Comparison of ENCODE assay signal across 11 mouse cellular contexts in the genomic region with DNA sequence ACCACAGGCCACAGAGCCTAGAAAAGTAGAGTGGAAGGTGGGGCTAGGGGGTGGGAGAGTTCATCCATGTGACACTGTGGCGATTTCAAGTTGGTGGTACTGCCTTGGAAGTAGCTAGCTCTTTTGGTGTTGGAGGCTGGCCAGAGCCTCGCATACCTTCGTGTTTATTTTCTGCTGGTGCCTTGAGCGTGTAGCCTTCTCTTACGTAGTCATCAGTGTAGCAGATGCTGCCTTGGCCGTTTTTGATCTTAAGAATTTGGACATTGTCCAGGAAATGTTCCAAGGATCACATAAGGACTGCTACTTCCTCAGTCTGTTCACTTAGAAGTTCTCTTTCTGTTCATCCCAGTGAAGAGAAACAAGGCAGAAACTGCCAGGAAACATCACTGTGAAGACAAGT. TPM values are rescaled to one million over a fixed set of nuclear protein-coding genes. Genes with fewer than 3 reads are reported as not detected.
DNase-seq lines count a peak whose midpoint lies in the region; ATAC-seq and TF ChIP-seq lines count a peak whose summit lies in the region.
"Had no signal": no experiment of that assay in that cellular context is flagged by ENCODE, and none has a peak within 500 bp of the region (broad histone marks: within the 10 kb centered on the region; RNA-seq: fewer than 3 reads in every experiment).

No protein-coding gene starts in this region.

- H3K9ac ChIP-seq in kidney, postnatal 0 days (ENCODE audit: low read depth, low read length) = no peak overlapping the region
- no peak overlapping the region for H3K9ac ChIP-seq in kidney, embryonic 14.5 days (ENCODE audit: low read depth, low read length)
- H3K9ac ChIP-seq in lung, postnatal 0 days (replicated peaks; ENCODE audit: low read depth) = no peak overlapping the region
- H3K9ac ChIP-seq: liver, embryonic 13.5 days; midbrain, embryonic 13.5 days had no signal

- H3K27me3 ChIP-seq in kidney, postnatal 0 days (ENCODE audit: insufficient read depth, low read length) = no peaks in the 10 kb centered on the region
- no peaks in the 10 kb centered on the region for H3K27me3 ChIP-seq in kidney, embryonic 14.5 days (ENCODE audit: control insufficient read depth, insufficient read depth, low read length)
- no peaks in the 10 kb centered on the region for H3K27me3 ChIP-seq in lung, postnatal 0 days (replicated peaks; ENCODE audit: insufficient read depth, low read length)
- H3K27me3 ChIP-seq: liver, embryonic 13.5 days; midbrain, embryonic 13.5 days had no signal

- TF ChIP-seq POLR2A in brain, embryonic 14.5 days (IDR thresholded peaks at IDR 0.05; ENCODE audit: borderline replicate concordance, extremely low read depth, insufficient read depth, insufficient read length, poor library complexity, severe bottlenecking) = no peak

- H3K9me3 ChIP-seq in kidney, postnatal 0 days (replicated peaks; ENCODE audit: low read length) = no peaks in the 10 kb centered on the region
- no peaks in the 10 kb centered on the region for H3K9me3 ChIP-seq in kidney, embryonic 14.5 days (ENCODE audit: control insufficient read depth, low read length)
- H3K9me3 ChIP-seq in lung, postnatal 0 days (ENCODE audit: low read length) = no peaks in the 10 kb centered on the region
- H3K9me3 ChIP-seq: liver, embryonic 13.5 days; midbrain, embryonic 13.5 days had no signal

- no peak overlapping the region for H3K4me2 ChIP-seq in kidney, postnatal 0 days (ENCODE audit: low read length)
- no peak overlapping the region for H3K4me2 ChIP-seq in kidney, embryonic 14.5 days (replicated peaks; ENCODE audit: low read depth, low read length)
- no peak overlapping the region for H3K4me2 ChIP-seq in lung, postnatal 0 days (replicated peaks; ENCODE audit: low read depth, low read length)
- H3K4me2 ChIP-seq: liver, embryonic 13.5 days; midbrain, embryonic 13.5 days had no signal

- peaks cover 57% of the 10 kb centered on the region for H3K36me3 ChIP-seq in kidney, postnatal 0 days (ENCODE audit: insufficient read depth, low read length)
- peaks cover 76% of the 10 kb centered on the region for H3K36me3 ChIP-seq in kidney, embryonic 14.5 days (ENCODE audit: control insufficient read depth, insufficient read depth, low read length)
- peaks cover 36% of the 10 kb centered on the region for H3K36me3 ChIP-seq in lung, postnatal 0 days (ENCODE audit: insufficient read depth, low read length)

- H3K4me3 ChIP-seq in gastrocnemius, adult 2 months = no peak overlapping the region
- H3K4me3 ChIP-seq in kidney, postnatal 0 days (replicated peaks; ENCODE audit: low read depth, low read length) = no peak overlapping the region
- no peak overlapping the region for H3K4me3 ChIP-seq in kidney, embryonic 14.5 days (ENCODE audit: low read length)
- H3K4me3 ChIP-seq in lung, postnatal 0 days (ENCODE audit: low read depth, low read length) = no peak overlapping the region
- H3K4me3 ChIP-seq in left cerebral cortex, adult 2 months = no peak overlapping the region
- H3K4me3 ChIP-seq: liver, embryonic 13.5 days; midbrain, embryonic 13.5 days had no signal

- TF ChIP-seq CTCF in gastrocnemius, adult 2 months (IDR thresholded peaks at IDR 0.05) = no peak
- TF ChIP-seq CTCF in kidney, postnatal 0 days (IDR thresholded peaks at IDR 0.05; ENCODE audit: low read depth) = no peak
- no peak for TF ChIP-seq CTCF in brain, embryonic 14.5 days (IDR thresholded peaks at IDR 0.05; ENCODE audit: borderline replicate concordance, extremely low read depth, insufficient read depth, insufficient read length)
- TF ChIP-seq CTCF in lung, postnatal 0 days (IDR thresholded peaks at IDR 0.05) = no peak
- TF ChIP-seq CTCF in left cerebral cortex, adult 2 months (IDR thresholded peaks at IDR 0.05) = no peak

- intact Hi-C loops in gastrocnemius, adult 2 months (cut with DNase I) = no loop called here
- intact Hi-C loops in left cerebral cortex, adult 2 months (cut with DNase I) = loop anchor here (5.0 kb wide), 1 partner anchor 42 kb away; no protein-coding TSS in a partner anchor

- 0 out of 2 replicates have a peak, but pooled peaks have one; percentile 23 for ATAC-seq in kidney, postnatal 0 days (replicated peaks; ENCODE audit: low FRiP score, low read depth)
- ATAC-seq in kidney, embryonic 14.5 days (ENCODE audit: low FRiP score, low TSS enrichment) = no peak
- ATAC-seq in lung, postnatal 0 days = peak; percentile 68
- ATAC-seq: midbrain, embryonic 13.5 days had no signal

- H3K4me1 ChIP-seq in kidney, postnatal 0 days (replicated peaks; ENCODE audit: insufficient read depth, low read length) = no peaks in the 10 kb centered on the region
- 0 out of 2 replicates have a peak, but pooled peaks cover 4% of the 10 kb centered on the region for H3K4me1 ChIP-seq in kidney, embryonic 14.5 days (ENCODE audit: control insufficient read depth, insufficient read depth, low read length)
- H3K4me1 ChIP-seq in lung, postnatal 0 days (ENCODE audit: insufficient read depth, low read depth, low read length) = no peaks in the 10 kb centered on the region
- H3K4me1 ChIP-seq: midbrain, embryonic 13.5 days had no signal

- peak overlapping the region; percentile 60 for H3K27ac ChIP-seq in gastrocnemius, adult 2 months
- H3K27ac ChIP-seq in kidney, postnatal 0 days = no peak overlapping the region
- no peak overlapping the region for H3K27ac ChIP-seq in kidney, embryonic 14.5 days (ENCODE audit: low read depth, low read length)
- 0 out of 2 replicates have a peak overlapping the region, but pooled peaks have one; percentile 14 for H3K27ac ChIP-seq in lung, postnatal 0 days (ENCODE audit: low read length)
- H3K27ac ChIP-seq in left cerebral cortex, adult 2 months = no peak overlapping the region
- H3K27ac ChIP-seq: liver, embryonic 13.5 days; midbrain, embryonic 13.5 days had no signal

- 52% methylated on average over 6 of the region's 6 CpGs for WGBS in kidney, postnatal 0 days
- 75% methylated on average over 6 of the region's 6 CpGs for WGBS in kidney, embryonic 14.5 days
- WGBS in lung, postnatal 0 days = 26% methylated on average over 6 of the region's 6 CpGs

- TF ChIP-seq EP300 in lung, postnatal 0 days (IDR thresholded peaks at IDR 0.05) = no peak

- DNase-seq in gastrocnemius, adult 2 months = peak; percentile 51
- DNase-seq in gastrocnemius, postnatal 10 days = no peak
- peak; percentile 48 for DNase-seq in kidney, postnatal 0 days (ENCODE audit: low spot score)
- DNase-seq in brain, embryonic 14.5 days (ENCODE audit: low read depth) = peak; percentile 68
- peak; percentile 43 for DNase-seq in lung, postnatal 0 days (ENCODE audit: low spot score)
- DNase-seq in left cerebral cortex, adult 2 months (ENCODE audit: extremely low spot score in 1 of 2, low spot score in 2 of 2) = no peak
- no peak for DNase-seq in gastrocnemius, postnatal 4 days (ENCODE audit: low spot score in 2 of 2)
- DNase-seq: liver, embryonic 13.5 days; right cerebral cortex, postnatal 14 days had no signal

RNA-seq across cellular contexts. Expression of a gene that starts 9.8 kb away (rescaled TPM):
- 10 to 100 TPM; 27.8 to 52.8 TPM for total RNA-seq in gastrocnemius, adult 2 months (2021)
- 10 to 100 TPM in 1 of 2 experiments, 1 to 10 TPM in 1; 3.8 to 24.4 TPM for total RNA-seq in gastrocnemius, postnatal 10 days (2021)
- polyA plus RNA-seq in kidney, postnatal 0 days (2015; fragmentation: Nextera tagmentation; extraction: Ambion mirVana) = 0.46 and 1.1 TPM in 2 replicates
- polyA plus RNA-seq in kidney, embryonic 14.5 days (2014; fragmentation: Nextera tagmentation; extraction: Ambion mirVana) = 0.54 and 1.4 TPM in 2 replicates
- polyA plus RNA-seq in brain, embryonic 14.5 days (2012; rRNA removed) = 0.05 and 0.08 TPM in 2 replicates
- 0.38 and 0.60 TPM in 2 replicates for polyA plus RNA-seq in lung, postnatal 0 days (2015; fragmentation: Nextera tagmentation; extraction: Ambion mirVana)
- total RNA-seq in left cerebral cortex, adult 2 months (2021) = under 1 TPM; 0.57 to 0.89 TPM
- total RNA-seq in gastrocnemius, postnatal 4 days (2021) = 1 to 10 TPM; 1.7 to 4.0 TPM

RNA-seq across cellular contexts. Expression of a gene that starts 42.1 kb away (rescaled TPM):
- 10 to 100 TPM; 36.3 to 37.1 TPM for total RNA-seq in gastrocnemius, adult 2 months (2021)
- total RNA-seq in gastrocnemius, postnatal 10 days (2021) = 10 to 100 TPM; 26.3 to 30.6 TPM
- polyA plus RNA-seq in kidney, postnatal 0 days (2015; fragmentation: Nextera tagmentation; extraction: Ambion mirVana) = 19.8 and 21.6 TPM in 2 replicates
- 22.2 and 27.2 TPM in 2 replicates for polyA plus RNA-seq in kidney, embryonic 14.5 days (2014; fragmentation: Nextera tagmentation; extraction: Ambion mirVana)
- 27.0 and 41.1 TPM in 2 replicates for polyA plus RNA-seq in brain, embryonic 14.5 days (2012; rRNA removed)
- 11.1 and 15.8 TPM in 2 replicates for polyA plus RNA-seq in lung, postnatal 0 days (2015; fragmentation: Nextera tagmentation; extraction: Ambion mirVana)
- 10 to 100 TPM; 92.7 to 94.0 TPM for total RNA-seq in left cerebral cortex, adult 2 months (2021)
- 10 to 100 TPM; 39.3 to 42.0 TPM for total RNA-seq in gastrocnemius, postnatal 4 days (2021)

RNA-seq across cellular contexts. Expression of a gene that starts 45.9 kb away (rescaled TPM):
- total RNA-seq in gastrocnemius, adult 2 months (2021) = 10 to 100 TPM; 10.3 to 18.0 TPM
- total RNA-seq in gastrocnemius, postnatal 10 days (2021) = 1 to 10 TPM; 7.5 to 9.2 TPM
- polyA plus RNA-seq in kidney, postnatal 0 days (2015; fragmentation: Nextera tagmentation; extraction: Ambion mirVana) = 23.3 and 23.6 TPM in 2 replicates
- polyA plus RNA-seq in kidney, embryonic 14.5 days (2014; fragmentation: Nextera tagmentation; extraction: Ambion mirVana) = 13.4 and 18.6 TPM in 2 replicates
- 15.8 and 16.7 TPM in 2 replicates for polyA plus RNA-seq in brain, embryonic 14.5 days (2012; rRNA removed)
- 11.4 and 11.5 TPM in 2 replicates for polyA plus RNA-seq in lung, postnatal 0 days (2015; fragmentation: Nextera tagmentation; extraction: Ambion mirVana)
- total RNA-seq in left cerebral cortex, adult 2 months (2021) = 1 to 10 TPM; 9.3 to 9.4 TPM
- 10 to 100 TPM in 1 of 2 experiments, 1 to 10 TPM in 1; 9.7 to 11.0 TPM for total RNA-seq in gastrocnemius, postnatal 4 days (2021)

Comparison
In these comparisons a context has a peak if more than half of its experiments do, and no peak if none do; other contexts are left out.
1. DNase-seq: peak in gastrocnemius, adult 2 months (single experiment), kidney, postnatal 0 days (single experiment), brain, embryonic 14.5 days (single experiment) and lung, postnatal 0 days (single experiment); none in gastrocnemius, postnatal 10 days (single experiment), left cerebral cortex, adult 2 months (0 of 2) and gastrocnemius, postnatal 4 days (0 of 2).
2. H3K27ac ChIP-seq: peak in gastrocnemius, adult 2 months (single experiment) and lung, postnatal 0 days (single experiment); none in kidney, postnatal 0 days (single experiment), kidney, embryonic 14.5 days (single experiment) and left cerebral cortex, adult 2 months (single experiment).